Mouse (Mus musculus) embryonic facial prominence, embryonic 11.5 days (tissue): ENCODE data around the gene Jup. TPM values are rescaled to one million over a fixed set of nuclear protein-coding genes. Genes with fewer than 3 reads are reported as not detected.

ENCODE experiments used
- ATAC-seq: fragments of 200-750 bp; cut with Nextera tagmentation; replicated peaks from 2 replicates; pipeline ENCODE4 v1.8.0; 2017; ENCODE audit warnings: low read depth; ENCODE audit not compliant: insufficient number of reproducible peaks, low FRiP score, low TSS enrichment
- DNase-seq: peaks from one replicate; pipeline ENCODE4 v3.0.0-alpha.2; 2015; ENCODE audit warnings: low spot score
- H3K27ac ChIP-seq: fragments of 300-500 bp; sonication (generic); replicated peaks from 2 replicates; pipeline ENCODE4 v1.5.1; 2014; ENCODE audit warnings: mild to moderate bottlenecking, low read depth, low read length, control low read depth
- H3K27me3 ChIP-seq: fragments of 300-500 bp; sonication (generic); 2 replicates; pipeline ENCODE4 v1.6.1; 2014; ENCODE audit warnings: mild to moderate bottlenecking, low read length, moderate library complexity, mixed read lengths; ENCODE audit not compliant: control insufficient read depth, insufficient read depth
- H3K36me3 ChIP-seq: fragments of 300-500 bp; sonication (generic); replicated peaks from 2 replicates; pipeline ENCODE4 v1.6.1; 2014; ENCODE audit warnings: low read depth, mild to moderate bottlenecking, low read length, moderate library complexity, mixed read lengths; ENCODE audit not compliant: control insufficient read depth, insufficient read depth
- H3K4me1 ChIP-seq: fragments of 300-500 bp; sonication (generic); 2 replicates; pipeline ENCODE4 v1.6.1; 2014; ENCODE audit warnings: low read length, mixed read lengths; ENCODE audit not compliant: control insufficient read depth, insufficient read depth
- H3K4me2 ChIP-seq: fragments of 300-500 bp; sonication (generic); 2 replicates; pipeline ENCODE4 v1.6.1; 2014; ENCODE audit warnings: low read depth, mild to moderate bottlenecking, control low read depth, low read length, moderate library complexity
- H3K4me3 ChIP-seq: fragments of 300-500 bp; sonication (generic); 2 replicates; pipeline ENCODE4 v1.5.1; 2014; ENCODE audit warnings: low read depth, low read length, control low read depth
- H3K9ac ChIP-seq: fragments of 300-500 bp; sonication (generic); replicated peaks from 2 replicates; pipeline ENCODE4 v1.6.1; 2014; ENCODE audit warnings: mild to moderate bottlenecking, control low read depth, low read length
- H3K9me3 ChIP-seq: fragments of 300-500 bp; sonication (generic); replicated peaks from 2 replicates; pipeline ENCODE4 v1.6.1; 2016; ENCODE audit warnings: mild to moderate bottlenecking, low read length, inconsistent platforms, mixed read lengths; ENCODE audit not compliant: control insufficient read depth
- WGBS: fragments of 180-500 bp; shearing (Covaris S2); extraction: QIAGEN DNeasy Blood & Tissue Kit; methylation state at CpG from one replicate; pipeline ENCODE4 v1.1.7; 2014; 5-methylcytosine and 5-hydroxymethylcytosine counted together
- polyA plus RNA-seq: library from polyadenylated mRNA; unstranded; fragments of >200 nt; fragmentation: Nextera tagmentation; extraction: Ambion mirVana; gene quantifications from 2 replicates; pipeline ENCODE4 v1.2.1, GENCODE M21; 2014

The Jup gene
- polyA plus RNA-seq, 1 experiment from 2014 or later: 31.8 TPM

GRCm38 (mm10) chr11:100430052-100430451 is 32.5 kb upstream of the Jup start:
- H3K9me3 ChIP-seq: no peaks in the 10 kb centered on the region
- H3K27ac ChIP-seq: no peak overlapping the region
- H3K4me3 ChIP-seq: no peak overlapping the region
- ATAC-seq: no peak
- H3K4me2 ChIP-seq: no peak overlapping the region
- H3K36me3 ChIP-seq: no peaks in the 10 kb centered on the region; the same call in none of the 2 replicates
- no peak for DNase-seq
- no peak overlapping the region for H3K9ac ChIP-seq
- no peaks in the 10 kb centered on the region for H3K27me3 ChIP-seq
- 95% methylated on average over 7 of the region's 7 CpGs for WGBS
- no peaks in the 10 kb centered on the region for H3K4me1 ChIP-seq

- Histone ChIP-seq H3K27me3 (no peaks in the 10 kb centered on the region), H3K36me3 (no peaks in the 10 kb centered on the region; the same call in none of the 2 replicates), H3K4me3 (no peak overlapping the region), H3K4me1 (no peaks in the 10 kb centered on the region), H3K4me2 (no peak overlapping the region), H3K9me3 (no peaks in the 10 kb centered on the region), H3K27ac (no peak overlapping the region), H3K9ac (no peak overlapping the region)
- DNase-seq: no peak
- 82% methylated on average over 9 of the region's 9 CpGs for WGBS
- no peak for ATAC-seq
Observed at GRCm38 (mm10) chr11:100428612-100429199, 31.1 kb upstream of the Jup start.

- Histone ChIP-seq H3K27ac (no peak overlapping the region), H3K4me2 (no peak overlapping the region), H3K9me3 (no peaks in the 10 kb centered on the region), H3K36me3 (no peaks in the 10 kb centered on the region; the same call in none of the 2 replicates), H3K4me3 (no peak overlapping the region), H3K9ac (no peak overlapping the region), H3K27me3 (no peaks in the 10 kb centered on the region), H3K4me1 (no peaks in the 10 kb centered on the region)
- DNase-seq (no peak), ATAC-seq (no peak)
- 90% methylated on average over 3 of the region's 3 CpGs for WGBS
Observed at GRCm38 (mm10) chr11:100426820-100427219, 29.3 kb upstream of the Jup start.

- WGBS: 24% methylated on average over 7 of the region's 7 CpGs
Observed at GRCm38 (mm10) chr11:100425851-100426250, 28.3 kb upstream of the Jup start.

GRCm38 (mm10) chr11:100423836-100424235 is 26.3 kb upstream of the Jup start:
- DNase-seq: no peak
- Histone ChIP-seq H3K4me2 (no peak overlapping the region), H3K9me3 (no peaks in the 10 kb centered on the region), H3K4me3 (no peak overlapping the region), H3K36me3 (no peaks in the 10 kb centered on the region; the same call in none of the 2 replicates), H3K27me3 (no peaks in the 10 kb centered on the region), H3K9ac (no peak overlapping the region), H3K27ac (no peak overlapping the region), H3K4me1 (no peaks in the 10 kb centered on the region)
- WGBS: 90% methylated on average over 7 of the region's 7 CpGs
- ATAC-seq: no peak

More at GRCm38 (mm10) chr11:100425851-100426250, 28.3 kb upstream of the Jup start:
- peak; percentile 55 for DNase-seq
- H3K27me3 ChIP-seq: no peaks in the 10 kb centered on the region
- no peak overlapping the region for H3K4me2 ChIP-seq
- H3K4me3 ChIP-seq: no peak overlapping the region
- no peak overlapping the region; the same call in 1 of the 2 replicates for H3K9ac ChIP-seq
- H3K9me3 ChIP-seq: no peaks in the 10 kb centered on the region
- no peaks in the 10 kb centered on the region; the same call in none of the 2 replicates for H3K36me3 ChIP-seq
- ATAC-seq: no peak
- no peak overlapping the region for H3K27ac ChIP-seq
- no peaks in the 10 kb centered on the region for H3K4me1 ChIP-seq

GRCm38 (mm10) chr11:100421537-100421936 is 24.0 kb upstream of the Jup start:
- Histone ChIP-seq H3K27ac (no peak overlapping the region), H3K4me2 (no peak overlapping the region), H3K9ac (no peak overlapping the region), H3K4me3 (no peak overlapping the region), H3K36me3 (no peaks in the 10 kb centered on the region; the same call in 1 of the 2 replicates), H3K9me3 (no peaks in the 10 kb centered on the region), H3K4me1 (no peaks in the 10 kb centered on the region), H3K27me3 (no peaks in the 10 kb centered on the region)
- 41% methylated on average over 8 of the region's 8 CpGs for WGBS
- DNase-seq (no peak), ATAC-seq (no peak)

GRCm38 (mm10) chr11:100414914-100415822 is 17.6 kb upstream of the Jup start, which contains the start of gene Fkbp10:
TSS of gene Fkbp10 (plus strand) at chr11:100415697.
- Histone ChIP-seq H3K36me3 (no peaks in the 10 kb centered on the region; the same call in 1 of the 2 replicates), H3K4me2 (peak within 1 kb of the TSS; percentile 83), H3K4me1 (no peaks in the 10 kb centered on the region; the same call in 1 of the 2 replicates), H3K9me3 (no peaks in the 10 kb centered on the region), H3K4me3 (peak within 1 kb of the TSS; percentile 75), H3K27ac (peak within 1 kb of the TSS; percentile 49), H3K9ac (peak within 1 kb of the TSS; percentile 85), H3K27me3 (no peaks in the 10 kb centered on the region)
- peak; percentile 88 for DNase-seq
- under 1% methylated on average over 30 of the region's 31 CpGs for WGBS
- peak; percentile 7; the same call in 1 of the 2 replicates for ATAC-seq
